Mouse (Mus musculus) midbrain, embryonic 12.5 days (tissue): ENCODE measurements at regions not wholly inside any gene's neighbourhood (a gene's known extent, or its start where the extent isn't known, plus 50 kb on each side); places are given as distances from the start of the nearest gene placed in this dataset.

Experiments
- ATAC-seq: fragments of 200-750 bp; cut with Nextera tagmentation; 2 replicates; pipeline ENCODE4 v1.8.0; 2017; ENCODE audit warnings: low read depth, moderate TSS enrichment, moderate library complexity; ENCODE audit not compliant: low FRiP score
- H3K27ac ChIP-seq: fragments of 300-500 bp; sonication (generic); replicated peaks from 2 replicates; pipeline ENCODE4 v1.5.1; 2016; ENCODE audit warnings: mild to moderate bottlenecking
- H3K27me3 ChIP-seq: fragments of 300-500 bp; sonication (generic); 2 replicates; pipeline ENCODE4 v1.6.1; 2016; ENCODE audit warnings: mild to moderate bottlenecking
- H3K36me3 ChIP-seq: fragments of 300-500 bp; sonication (generic); 2 replicates; pipeline ENCODE4 v1.6.1; 2016
- H3K4me1 ChIP-seq: fragments of 300-500 bp; sonication (generic); 2 replicates; pipeline ENCODE4 v1.6.1; 2016
- H3K4me2 ChIP-seq: fragments of 300-500 bp; sonication (generic); replicated peaks from 2 replicates; pipeline ENCODE4 v1.6.1; 2016; ENCODE audit warnings: mild to moderate bottlenecking, moderate library complexity
- H3K4me3 ChIP-seq: fragments of 300-500 bp; sonication (generic); 2 replicates; pipeline ENCODE4 v1.5.1; 2016; ENCODE audit warnings: mild to moderate bottlenecking
- H3K9ac ChIP-seq: fragments of 300-500 bp; sonication (generic); replicated peaks from 2 replicates; pipeline ENCODE4 v1.6.1; 2016; ENCODE audit warnings: mild to moderate bottlenecking, moderate library complexity
- H3K9me3 ChIP-seq: fragments of 300-500 bp; sonication (generic); 2 replicates; pipeline ENCODE4 v1.6.1; 2016; ENCODE audit warnings: mild to moderate bottlenecking
- whole genome bisulfite sequencing: fragments of 180-500 bp; shearing (Covaris S2); methylation state at CpG from one replicate; pipeline ENCODE4 v1.1.7; 2016; 5-methylcytosine and 5-hydroxymethylcytosine counted together

DNA sequence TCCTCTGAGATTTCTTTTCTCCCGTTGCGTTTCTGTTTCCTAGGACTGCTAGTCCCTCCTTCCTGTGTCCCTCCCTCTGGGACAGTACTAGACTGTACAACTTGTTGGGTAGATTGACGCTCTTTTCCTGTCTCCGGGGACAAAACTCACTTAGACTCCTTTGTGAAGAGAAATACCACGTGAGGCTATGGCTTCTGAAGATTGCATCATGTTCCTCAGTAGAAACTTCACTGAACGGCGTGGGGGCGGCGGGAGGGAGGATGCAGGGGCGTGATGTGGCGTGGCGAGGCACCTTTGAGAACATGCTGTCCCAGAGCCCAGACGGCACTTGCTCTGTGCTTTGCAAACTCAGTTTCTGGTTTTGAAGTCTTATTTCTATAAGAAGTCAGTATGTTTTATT is 78.5 kb downstream of the Spata18 start:
- Histone ChIP-seq H3K9me3 (no peaks in the 10 kb centered on the region), H3K9ac (no peak overlapping the region), H3K36me3 (no peaks in the 10 kb centered on the region), H3K4me2 (no peak overlapping the region), H3K4me3 (no peak overlapping the region), H3K4me1 (peaks cover 2% of the 10 kb centered on the region; the same call in 1 of the 2 replicates), H3K27ac (no peak overlapping the region), H3K27me3 (no peaks in the 10 kb centered on the region)
- 89% methylated on average over 13 of the region's 13 CpGs for WGBS
- no peak for ATAC-seq

GRCm38 (mm10) chr5:73731423-73731822 is 80.2 kb downstream of the Spata18 start:
- H3K4me1 ChIP-seq: peaks cover 2% of the 10 kb centered on the region; the same call in 1 of the 2 replicates
- H3K9me3 ChIP-seq: no peaks in the 10 kb centered on the region
- H3K27ac ChIP-seq: no peak overlapping the region
- H3K9ac ChIP-seq: no peak overlapping the region
- H3K27me3 ChIP-seq: no peaks in the 10 kb centered on the region
- no peak for ATAC-seq
- no peaks in the 10 kb centered on the region for H3K36me3 ChIP-seq
- no peak overlapping the region for H3K4me3 ChIP-seq
- H3K4me2 ChIP-seq: no peak overlapping the region
- 64% methylated on average over 9 of the region's 9 CpGs for WGBS

GRCm38 (mm10) chr5:73731991-73732565 is 80.9 kb downstream of the Spata18 start:
- Histone ChIP-seq H3K27me3 (no peaks in the 10 kb centered on the region), H3K4me2 (no peak overlapping the region), H3K9me3 (no peaks in the 10 kb centered on the region), H3K4me3 (no peak overlapping the region), H3K27ac (no peak overlapping the region), H3K36me3 (no peaks in the 10 kb centered on the region), H3K4me1 (peaks cover 2% of the 10 kb centered on the region; the same call in 1 of the 2 replicates), H3K9ac (no peak overlapping the region)
- 65% methylated on average over 9 of the region's 9 CpGs for WGBS
- ATAC-seq: no peak

DNA sequence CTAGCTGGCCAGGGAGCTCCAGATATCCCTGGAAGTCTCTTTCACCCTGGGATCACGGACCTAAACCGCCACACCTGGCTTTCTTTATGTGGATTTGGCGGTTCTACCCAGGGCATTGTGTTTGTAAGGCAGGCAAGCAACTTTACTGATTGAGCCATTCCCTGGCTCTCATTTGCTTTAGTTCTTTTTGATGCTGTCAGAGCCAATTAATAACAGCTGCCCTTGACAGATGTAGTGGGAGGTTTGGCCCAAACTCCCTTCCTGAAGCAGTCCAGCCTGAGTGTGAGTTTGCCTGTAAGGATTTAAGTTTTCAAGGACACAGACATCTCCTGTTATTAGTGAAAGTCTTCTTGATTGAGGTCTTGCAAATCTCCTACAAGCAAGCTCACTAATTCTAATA is 89.6 kb downstream of the Spata18 start:
- Histone ChIP-seq H3K27me3 (no peaks in the 10 kb centered on the region), H3K4me2 (no peak overlapping the region), H3K4me3 (no peak overlapping the region), H3K9ac (no peak overlapping the region), H3K36me3 (no peaks in the 10 kb centered on the region), H3K27ac (no peak overlapping the region), H3K4me1 (no peaks in the 10 kb centered on the region), H3K9me3 (no peaks in the 10 kb centered on the region)
- ATAC-seq: no peak
- 71% methylated on average over 3 of the region's 3 CpGs for WGBS

- Histone ChIP-seq H3K9ac (no peak overlapping the region), H3K9me3 (no peaks in the 10 kb centered on the region), H3K27ac (no peak overlapping the region), H3K4me1 (no peaks in the 10 kb centered on the region), H3K27me3 (no peaks in the 10 kb centered on the region), H3K4me3 (no peak overlapping the region), H3K4me2 (no peak overlapping the region), H3K36me3 (no peaks in the 10 kb centered on the region)
- 90% methylated on average over 11 of the region's 11 CpGs for WGBS
- no peak for ATAC-seq
These were observed 90.3 kb downstream of the Spata18 start for GRCm38 (mm10) chr5:73741441-73741840.

DNA sequence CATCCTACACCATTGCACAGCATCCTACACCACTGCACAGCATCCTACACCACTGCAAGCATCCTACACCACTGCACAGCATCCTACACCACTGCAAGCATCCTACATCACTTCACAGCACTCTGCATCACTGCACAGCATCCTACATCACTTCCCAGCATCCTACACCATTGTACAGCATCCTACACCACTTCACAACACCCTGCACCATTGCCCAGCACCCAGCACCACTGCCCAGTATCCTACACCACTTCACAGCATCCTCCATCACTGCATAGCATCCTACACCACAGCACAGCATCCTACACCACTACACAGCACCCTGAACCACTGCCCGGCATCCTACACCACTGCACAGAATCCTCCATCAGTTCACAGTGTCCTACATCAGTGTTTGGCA is 92.8 kb downstream of the Spata18 start:
- Histone ChIP-seq H3K4me1 (no peaks in the 10 kb centered on the region), H3K27me3 (no peaks in the 10 kb centered on the region), H3K9me3 (no peaks in the 10 kb centered on the region), H3K36me3 (no peaks in the 10 kb centered on the region), H3K27ac (no peak overlapping the region), H3K4me2 (no peak overlapping the region), H3K4me3 (no peak overlapping the region), H3K9ac (no peak overlapping the region)
- ATAC-seq: no peak
- WGBS: 97% methylated on average over 1 of the region's 1 CpGs

DNA sequence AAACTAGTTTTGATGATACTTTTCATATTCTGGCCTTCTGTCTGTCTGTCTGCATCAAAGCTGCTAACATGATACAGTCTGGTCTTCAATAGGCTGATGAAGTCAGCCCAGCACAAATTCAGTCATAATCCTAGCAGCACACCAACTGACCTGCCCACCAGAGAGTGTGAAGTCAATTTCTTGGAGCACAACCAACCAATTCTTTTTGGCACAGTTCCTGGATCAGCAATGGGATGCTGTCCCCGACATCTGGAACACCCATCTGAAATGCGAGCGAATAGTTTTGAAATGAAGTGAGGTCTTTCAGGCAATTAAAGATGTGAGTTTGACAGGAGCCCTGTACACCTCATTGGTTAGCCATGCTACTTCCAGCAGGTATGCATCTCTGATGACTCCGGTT is 98.6 kb downstream of the Spata18 start:
- 84% methylated on average over 4 of the region's 4 CpGs for WGBS

DNA sequence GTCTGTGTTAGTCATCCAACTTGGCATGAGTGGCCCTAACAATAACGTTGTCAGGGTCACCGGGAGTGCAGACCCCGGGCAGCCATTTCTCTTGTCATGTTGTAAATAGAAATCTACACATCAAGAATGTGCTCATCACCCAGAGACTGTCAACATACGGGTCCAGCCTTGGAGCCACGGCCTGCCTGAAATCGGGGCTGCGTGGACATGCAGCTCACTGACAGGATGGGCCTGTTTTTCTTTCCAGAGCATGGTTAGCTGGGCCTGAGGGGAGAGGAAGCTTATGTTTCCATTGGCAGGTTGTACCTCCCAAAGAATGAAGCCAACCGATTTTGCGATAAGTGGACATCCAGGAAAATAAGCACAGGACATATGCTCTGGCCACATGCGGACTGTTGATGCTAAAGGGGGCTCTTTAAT is 101.1 kb downstream of the Spata18 start:
- no peak for ATAC-seq
- no peak overlapping the region for H3K9ac ChIP-seq
- H3K4me1 ChIP-seq: no peaks in the 10 kb centered on the region
- H3K4me2 ChIP-seq: no peak overlapping the region
- H3K27ac ChIP-seq: no peak overlapping the region
- no peaks in the 10 kb centered on the region for H3K27me3 ChIP-seq
- no peaks in the 10 kb centered on the region for H3K9me3 ChIP-seq
- WGBS: 89% methylated on average over 10 of the region's 10 CpGs
- H3K4me3 ChIP-seq: no peak overlapping the region
- no peaks in the 10 kb centered on the region for H3K36me3 ChIP-seq

More for the DNA sequence above, 98.6 kb downstream of the Spata18 start:
- H3K9ac ChIP-seq: no peak overlapping the region
- no peaks in the 10 kb centered on the region for H3K4me1 ChIP-seq
- H3K4me2 ChIP-seq: no peak overlapping the region
- H3K9me3 ChIP-seq: no peaks in the 10 kb centered on the region
- ATAC-seq: no peak
- H3K27ac ChIP-seq: no peak overlapping the region
- no peaks in the 10 kb centered on the region for H3K36me3 ChIP-seq
- no peak overlapping the region for H3K4me3 ChIP-seq
- no peaks in the 10 kb centered on the region for H3K27me3 ChIP-seq

- H3K9ac ChIP-seq: no peak overlapping the region
- no peak overlapping the region for H3K27ac ChIP-seq
- H3K4me3 ChIP-seq: no peak overlapping the region
- H3K4me2 ChIP-seq: no peak overlapping the region
- no peaks in the 10 kb centered on the region for H3K9me3 ChIP-seq
- H3K27me3 ChIP-seq: no peaks in the 10 kb centered on the region
- H3K36me3 ChIP-seq: no peaks in the 10 kb centered on the region
- 73% methylated on average over 7 of the region's 7 CpGs for WGBS
- ATAC-seq: no peak
- no peaks in the 10 kb centered on the region for H3K4me1 ChIP-seq
These were observed 102.6 kb downstream of the Spata18 start for GRCm38 (mm10) chr5:73753827-73754226.

GRCm38 (mm10) chr5:73758534-73758933 is 107.4 kb downstream of the Spata18 start:
- WGBS: 89% methylated on average over 6 of the region's 6 CpGs
- no peak overlapping the region for H3K4me3 ChIP-seq
- no peak overlapping the region for H3K9ac ChIP-seq
- 0 out of 2 replicates have a peak, but pooled peaks cover 3% of the 10 kb centered on the region for H3K4me1 ChIP-seq
- H3K36me3 ChIP-seq: no peaks in the 10 kb centered on the region
- no peak overlapping the region for H3K4me2 ChIP-seq
- no peaks in the 10 kb centered on the region for H3K27me3 ChIP-seq
- H3K9me3 ChIP-seq: no peaks in the 10 kb centered on the region
- no peak for ATAC-seq
- no peak overlapping the region for H3K27ac ChIP-seq

DNA sequence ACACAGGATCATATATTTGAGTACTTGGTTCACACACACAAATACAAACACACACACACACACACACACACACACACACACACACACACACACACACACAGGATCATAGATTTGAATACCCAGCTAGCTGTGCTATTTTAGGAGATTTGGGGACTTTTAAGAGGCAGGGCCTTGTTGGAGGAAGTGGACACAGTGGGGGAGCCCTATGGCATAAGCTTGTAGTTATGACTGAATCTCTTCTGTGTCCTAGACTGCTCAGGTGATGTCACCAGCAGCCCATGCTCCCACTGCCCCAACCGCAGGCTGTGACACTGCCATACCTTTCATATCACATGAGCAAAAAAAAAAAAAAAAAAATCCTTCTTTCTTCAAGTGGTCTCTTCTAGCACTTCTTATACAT is 110.1 kb downstream of the Spata18 start:
- ATAC-seq: no peak
- H3K27ac ChIP-seq: no peak overlapping the region
- no peaks in the 10 kb centered on the region for H3K9me3 ChIP-seq
- H3K36me3 ChIP-seq: no peaks in the 10 kb centered on the region
- H3K9ac ChIP-seq: no peak overlapping the region
- H3K4me1 ChIP-seq: 0 out of 2 replicates have a peak, but pooled peaks cover 3% of the 10 kb centered on the region
- no peaks in the 10 kb centered on the region for H3K27me3 ChIP-seq
- no peak overlapping the region for H3K4me3 ChIP-seq
- 67% methylated on average over 1 of the region's 1 CpGs for WGBS
- H3K4me2 ChIP-seq: no peak overlapping the region

DNA sequence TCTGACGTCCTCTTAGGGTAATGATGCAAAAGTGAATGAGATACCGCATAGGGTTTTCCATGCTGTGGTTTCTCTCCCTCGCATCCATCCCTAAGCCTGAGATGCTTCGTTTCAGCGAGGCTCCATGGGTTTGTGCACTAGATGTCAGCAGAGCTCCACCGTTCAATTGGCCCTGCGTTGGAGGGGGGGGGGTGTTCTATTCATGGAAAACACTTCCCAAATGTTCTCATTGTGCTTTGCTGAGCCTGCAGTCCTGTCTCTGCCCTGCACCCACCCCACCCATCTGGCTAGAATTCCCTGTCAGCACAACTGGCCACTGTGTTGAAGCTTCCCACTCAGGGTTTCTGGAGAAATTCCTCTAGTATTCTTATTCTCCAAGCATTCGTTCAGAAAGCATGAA is 110.5 kb downstream of the Spata18 start:
- 23% methylated on average over 8 of the region's 8 CpGs for WGBS
- Histone ChIP-seq H3K4me1 (0 out of 2 replicates have a peak, but pooled peaks cover 3% of the 10 kb centered on the region), H3K4me3 (no peak overlapping the region), H3K4me2 (no peak overlapping the region), H3K36me3 (no peaks in the 10 kb centered on the region), H3K9ac (no peak overlapping the region), H3K27me3 (no peaks in the 10 kb centered on the region), H3K27ac (no peak overlapping the region), H3K9me3 (no peaks in the 10 kb centered on the region)
- no peak for ATAC-seq

- WGBS: 67% methylated on average over 1 of the region's 1 CpGs
- H3K4me1 ChIP-seq: 0 out of 2 replicates have a peak, but pooled peaks cover 3% of the 10 kb centered on the region
These were observed 113.0 kb downstream of the Spata18 start for GRCm38 (mm10) chr5:73764226-73764625.

More at GRCm38 (mm10) chr5:73764226-73764625, 113.0 kb downstream of the Spata18 start:
- no peaks in the 10 kb centered on the region for H3K27me3 ChIP-seq
- H3K9ac ChIP-seq: no peak overlapping the region
- no peak overlapping the region for H3K4me3 ChIP-seq
- no peak for ATAC-seq
- H3K4me2 ChIP-seq: no peak overlapping the region
- no peak overlapping the region for H3K27ac ChIP-seq
- no peaks in the 10 kb centered on the region for H3K36me3 ChIP-seq
- H3K9me3 ChIP-seq: no peaks in the 10 kb centered on the region
